Mouse (Mus musculus): ENCODE results near the gene Cux2. TPM values are rescaled to one million over a fixed set of nuclear protein-coding genes. Genes with fewer than 3 reads are reported as not detected.

Gene Cux2
- total and polyA plus RNA-seq, 2 experiments from 2014 or later = 16.7 to 44.0 TPM

DNA sequence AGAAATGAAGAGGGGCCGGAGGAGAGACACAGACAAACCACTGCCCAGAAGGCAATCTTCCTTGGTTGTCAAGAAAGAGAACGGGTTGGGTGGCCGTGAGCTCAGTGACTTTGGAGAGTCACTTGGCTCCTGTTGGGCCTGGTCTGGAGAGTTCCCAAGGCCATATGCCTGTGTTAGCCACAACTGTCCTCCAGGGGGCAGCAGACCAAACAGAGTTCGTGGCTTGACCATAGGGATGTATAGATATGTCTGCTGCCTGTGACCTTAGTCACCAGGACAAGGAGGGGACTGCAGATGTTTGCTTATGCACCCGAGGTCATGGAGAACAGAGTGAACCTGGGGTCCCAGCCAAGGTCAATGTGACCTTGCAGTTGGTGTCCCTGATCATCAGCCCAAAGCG, 104.1 kb downstream of the Cux2 start:
- H3K27me3 ChIP-seq (ENCODE audit: insufficient read depth, low read length) = no peaks in the 10 kb centered on the region
- no peak for ATAC-seq
- no peak overlapping the region for H3K4me3 ChIP-seq (ENCODE audit: low read depth, low read length)
- no peak overlapping the region for H3K9ac ChIP-seq
- H3K27ac ChIP-seq (ENCODE audit: low read depth, low read length) = no peak overlapping the region
- WGBS = 56% methylated on average over 6 of the region's 6 CpGs
- H3K4me2 ChIP-seq (ENCODE audit: low read depth) = no peak overlapping the region
- peak; percentile 70 for TF ChIP-seq CTCF (IDR thresholded peaks at IDR 0.05; ENCODE audit: low read depth)
- H3K9me3 ChIP-seq (ENCODE audit: low read length) = no peaks in the 10 kb centered on the region
- no peak for DNase-seq
- H3K4me1 ChIP-seq (ENCODE audit: insufficient read depth) = no peaks in the 10 kb centered on the region
- H3K36me3 ChIP-seq (ENCODE audit: insufficient read depth) = no peaks in the 10 kb centered on the region

GRCm38 (mm10) chr5:121944021-121944790, 105.7 kb downstream of the Cux2 start:
- H3K4me3 ChIP-seq (ENCODE audit: low read depth, low read length) = no peak overlapping the region
- no peak for TF ChIP-seq CTCF (IDR thresholded peaks at IDR 0.05; ENCODE audit: low read depth)
- H3K4me1 ChIP-seq (ENCODE audit: insufficient read depth) = no peaks in the 10 kb centered on the region
- H3K27me3 ChIP-seq (ENCODE audit: insufficient read depth, low read length) = no peaks in the 10 kb centered on the region
- H3K4me2 ChIP-seq (ENCODE audit: low read depth) = no peak overlapping the region
- H3K9me3 ChIP-seq (ENCODE audit: low read length) = no peaks in the 10 kb centered on the region
- no peak for ATAC-seq
- no peak for DNase-seq
- no peak overlapping the region for H3K9ac ChIP-seq
- WGBS = 70% methylated on average over 16 of the region's 16 CpGs
- no peak overlapping the region for H3K27ac ChIP-seq (ENCODE audit: low read depth, low read length)
- H3K36me3 ChIP-seq (ENCODE audit: insufficient read depth) = no peaks in the 10 kb centered on the region

- H3K27ac ChIP-seq (ENCODE audit: low read depth, low read length) = no peak overlapping the region
- H3K36me3 ChIP-seq (ENCODE audit: insufficient read depth) = no peaks in the 10 kb centered on the region
- H3K4me3 ChIP-seq (ENCODE audit: low read depth, low read length) = no peak overlapping the region
- peak; percentile 67 for TF ChIP-seq CTCF (IDR thresholded peaks at IDR 0.05; ENCODE audit: low read depth)
- H3K9ac ChIP-seq = no peak overlapping the region
- ATAC-seq (no peak), DNase-seq (no peak)
- H3K4me2 ChIP-seq (ENCODE audit: low read depth) = no peak overlapping the region
- no peaks in the 10 kb centered on the region for H3K27me3 ChIP-seq (ENCODE audit: insufficient read depth, low read length)
- H3K9me3 ChIP-seq (ENCODE audit: low read length) = no peaks in the 10 kb centered on the region
- 0 out of 2 replicates have a peak, but pooled peaks cover 2% of the 10 kb centered on the region for H3K4me1 ChIP-seq (ENCODE audit: insufficient read depth)
- 65% methylated on average over 7 of the region's 7 CpGs for WGBS
Observed at GRCm38 (mm10) chr5:121943472-121943871, 106.4 kb downstream of the Cux2 start.

DNA sequence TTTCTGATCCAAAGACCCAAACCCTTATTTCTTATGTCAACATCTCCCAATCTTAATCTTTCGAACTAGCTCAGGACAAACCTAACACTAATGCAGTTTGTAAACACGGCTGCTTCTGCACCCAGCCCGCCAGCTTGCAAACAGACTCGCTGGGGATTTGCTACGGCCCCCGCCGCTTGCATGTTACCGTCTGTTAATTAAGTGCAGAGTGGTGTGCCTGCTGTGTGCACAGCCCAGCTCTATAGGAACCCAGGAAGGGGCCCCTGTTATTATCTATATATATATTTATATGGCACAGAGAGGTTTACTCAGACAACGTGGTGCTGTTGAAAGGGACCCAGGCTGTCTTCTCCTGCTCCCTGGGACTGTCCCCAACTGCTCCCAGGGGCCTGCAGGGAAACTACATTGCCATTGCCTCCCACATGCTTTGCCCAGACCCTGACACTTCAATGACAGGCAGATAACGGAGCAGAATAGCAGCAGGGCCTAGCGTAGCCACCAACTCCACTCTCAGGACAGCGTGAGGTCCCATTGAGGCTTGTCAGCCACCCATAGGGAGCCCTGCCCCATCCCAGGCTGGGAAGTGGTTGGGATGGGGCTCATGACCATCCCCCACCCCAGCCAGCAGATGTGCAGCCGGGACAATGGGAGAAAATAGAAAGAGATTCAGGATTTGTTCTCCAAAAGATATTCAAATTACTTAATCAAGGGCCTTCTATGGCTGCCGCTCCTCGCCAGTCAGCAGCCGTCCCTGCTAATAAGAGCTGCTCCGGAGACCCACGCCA, 111.6 kb downstream of the Cux2 start:
- no peaks in the 10 kb centered on the region for H3K27me3 ChIP-seq (ENCODE audit: insufficient read depth, low read length)
- no peak overlapping the region for H3K4me3 ChIP-seq (ENCODE audit: low read depth, low read length)
- no peak overlapping the region for H3K4me2 ChIP-seq (ENCODE audit: low read depth)
- H3K9me3 ChIP-seq (ENCODE audit: low read length) = no peaks in the 10 kb centered on the region
- H3K36me3 ChIP-seq (ENCODE audit: insufficient read depth) = no peaks in the 10 kb centered on the region
- H3K9ac ChIP-seq = no peak overlapping the region
- 0 out of 2 replicates have a peak, but pooled peaks cover 6% of the 10 kb centered on the region for H3K4me1 ChIP-seq (ENCODE audit: insufficient read depth)
- 27% methylated on average over 18 of the region's 18 CpGs for WGBS
- H3K27ac ChIP-seq (ENCODE audit: low read depth, low read length) = peak overlapping the region; percentile 50
- no peak for TF ChIP-seq CTCF (IDR thresholded peaks at IDR 0.05; ENCODE audit: low read depth)
- DNase-seq (no peak), ATAC-seq (peak; percentile 61; the same call in 1 of the 2 replicates)

DNA sequence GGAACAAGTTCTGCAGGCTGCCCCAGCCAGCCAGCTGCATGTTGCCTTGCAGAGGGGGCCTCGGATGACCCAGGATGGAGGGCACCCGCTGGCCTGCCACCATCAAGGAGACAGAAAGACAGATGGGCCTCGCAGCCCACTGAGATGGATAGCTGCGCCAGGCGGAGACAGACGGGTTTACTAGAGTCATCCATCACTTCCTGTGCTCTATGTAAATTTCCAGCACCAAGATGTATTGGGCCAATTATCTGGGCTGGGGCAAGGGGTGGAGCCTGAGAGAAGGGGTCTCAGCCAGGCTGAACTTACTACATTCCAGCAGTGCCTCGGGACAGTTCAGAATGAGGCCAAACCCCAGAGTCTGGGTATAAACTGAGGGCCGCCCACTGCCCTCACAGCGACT, 119.6 kb downstream of the Cux2 start:
- no peak overlapping the region for H3K4me3 ChIP-seq (ENCODE audit: low read depth, low read length)
- TF ChIP-seq CTCF (IDR thresholded peaks at IDR 0.05; ENCODE audit: low read depth) = no peak
- WGBS = 81% methylated on average over 9 of the region's 9 CpGs
- 0 out of 2 replicates have a peak, but pooled peaks cover 4% of the 10 kb centered on the region for H3K27me3 ChIP-seq (ENCODE audit: insufficient read depth, low read length)
- H3K36me3 ChIP-seq (ENCODE audit: insufficient read depth) = no peaks in the 10 kb centered on the region
- DNase-seq (no peak), ATAC-seq (no peak)
- no peaks in the 10 kb centered on the region for H3K9me3 ChIP-seq (ENCODE audit: low read length)
- no peak overlapping the region for H3K27ac ChIP-seq (ENCODE audit: low read depth, low read length)
- no peak overlapping the region for H3K4me2 ChIP-seq (ENCODE audit: low read depth)
- H3K9ac ChIP-seq = no peak overlapping the region
- peaks cover 19% of the 10 kb centered on the region for H3K4me1 ChIP-seq (ENCODE audit: insufficient read depth)

DNA sequence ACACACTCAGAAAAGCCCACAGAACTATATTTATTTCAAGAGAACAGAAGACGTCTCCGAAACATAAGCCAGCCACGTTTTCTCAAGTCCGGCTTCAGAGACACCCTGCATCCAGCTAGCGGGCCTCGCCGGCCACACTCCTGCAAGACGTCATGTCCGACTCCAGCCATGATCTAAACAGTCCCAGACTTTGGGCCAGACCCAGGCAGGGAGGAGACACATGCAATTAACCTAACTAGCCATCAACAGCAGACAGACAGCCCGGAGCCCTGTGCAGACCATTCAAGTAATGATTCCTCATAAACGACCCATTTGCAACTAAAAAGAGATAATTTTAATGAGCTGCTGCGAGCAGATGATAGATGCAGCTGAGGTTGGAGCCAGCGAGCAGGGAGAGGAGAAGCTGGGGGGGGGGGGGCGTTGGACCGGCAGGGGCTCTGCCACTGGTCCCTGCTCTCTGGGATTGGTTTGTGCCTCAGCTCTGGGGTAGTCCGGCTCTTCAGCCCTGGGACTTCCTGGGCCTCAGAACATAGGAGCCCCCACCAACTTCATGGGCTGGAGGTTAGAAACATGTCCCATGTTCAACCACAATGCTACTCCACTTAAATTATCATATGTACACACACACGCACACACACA, 121.4 kb downstream of the Cux2 start:
- no peak overlapping the region for H3K9ac ChIP-seq
- WGBS = 22% methylated on average over 16 of the region's 17 CpGs
- 0 out of 2 replicates have a peak, but pooled peaks cover 4% of the 10 kb centered on the region for H3K27me3 ChIP-seq (ENCODE audit: insufficient read depth, low read length)
- DNase-seq (peak; percentile 35), ATAC-seq (0 out of 2 replicates have a peak, but pooled peaks have one; percentile 7)
- no peaks in the 10 kb centered on the region for H3K36me3 ChIP-seq (ENCODE audit: insufficient read depth)
- no peak for TF ChIP-seq CTCF (IDR thresholded peaks at IDR 0.05; ENCODE audit: low read depth)
- no peak overlapping the region for H3K4me2 ChIP-seq (ENCODE audit: low read depth)
- peak overlapping the region; percentile 62 for H3K27ac ChIP-seq (ENCODE audit: low read depth, low read length)
- H3K4me3 ChIP-seq (ENCODE audit: low read depth, low read length) = no peak overlapping the region
- peaks cover 23% of the 10 kb centered on the region for H3K4me1 ChIP-seq (ENCODE audit: insufficient read depth)
- no peaks in the 10 kb centered on the region for H3K9me3 ChIP-seq (ENCODE audit: low read length)

Data from forebrain, postnatal 0 days (tissue).